Mouse (Mus musculus): ENCODE results near the gene Gtdc1. TPM values are rescaled to one million over a fixed set of nuclear protein-coding genes. Genes with fewer than 3 reads are reported as not detected.

Gtdc1 gene
- polyA plus RNA-seq, 1 experiment from 2014 or later: 10.2 TPM

DNA sequence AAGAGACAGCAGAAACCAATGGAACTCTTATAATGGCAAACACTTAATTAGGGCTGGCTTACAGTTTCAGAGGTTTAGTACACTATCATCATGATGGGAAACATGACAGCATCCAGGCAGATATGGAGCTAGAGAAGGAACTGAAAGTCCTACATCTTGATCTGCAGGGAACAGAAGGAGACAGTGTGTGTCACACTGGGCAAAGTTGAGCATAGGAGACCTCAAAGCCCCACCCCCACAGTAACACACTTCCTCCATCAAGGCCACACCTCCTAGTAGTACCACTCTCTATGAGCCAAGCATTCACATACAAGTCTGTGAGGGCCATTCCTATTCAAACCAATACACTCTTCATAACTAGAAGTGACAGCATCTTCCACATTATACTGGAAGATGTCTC is 109.7 kb downstream of the Gtdc1 start:
- ATAC-seq: no peak
- no peak overlapping the region for H3K4me3 ChIP-seq (replicated peaks)
- H3K9me3 ChIP-seq: no peaks in the 10 kb centered on the region
- no peak overlapping the region for H3K27ac ChIP-seq
- H3K9ac ChIP-seq: no peak overlapping the region
- H3K4me2 ChIP-seq (replicated peaks): no peak overlapping the region
- H3K36me3 ChIP-seq: no peaks in the 10 kb centered on the region
- H3K4me1 ChIP-seq (replicated peaks): no peaks in the 10 kb centered on the region
- no peaks in the 10 kb centered on the region for H3K27me3 ChIP-seq (replicated peaks)

DNA sequence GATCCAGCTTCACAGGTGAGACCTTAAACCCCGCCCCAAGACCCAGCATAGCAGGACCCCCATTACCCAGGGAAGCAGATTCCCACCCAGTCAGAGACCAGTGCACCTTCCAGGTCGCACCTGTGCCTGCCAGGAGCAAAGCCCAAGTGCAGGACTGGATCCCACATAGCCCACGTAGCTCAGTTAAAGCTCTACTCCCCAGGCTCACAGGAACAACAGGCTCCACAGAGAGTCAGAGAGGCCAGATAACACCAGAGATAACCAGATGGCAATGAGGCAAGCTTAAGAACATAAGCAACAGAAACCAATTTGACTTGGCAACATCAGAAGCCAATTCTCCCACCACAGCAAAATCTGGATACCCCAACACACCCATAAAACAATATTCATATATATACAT is 113.7 kb downstream of the Gtdc1 start:
- Histone ChIP-seq H3K4me1 (replicated peaks) (no peaks in the 10 kb centered on the region), H3K9ac (no peak overlapping the region), H3K36me3 (no peaks in the 10 kb centered on the region), H3K27me3 (replicated peaks) (no peaks in the 10 kb centered on the region), H3K27ac (no peak overlapping the region), H3K4me2 (replicated peaks) (no peak overlapping the region), H3K9me3 (no peaks in the 10 kb centered on the region), H3K4me3 (replicated peaks) (no peak overlapping the region)
- 73% methylated on average over 3 of the region's 3 CpGs for WGBS
- no peak for ATAC-seq

DNA sequence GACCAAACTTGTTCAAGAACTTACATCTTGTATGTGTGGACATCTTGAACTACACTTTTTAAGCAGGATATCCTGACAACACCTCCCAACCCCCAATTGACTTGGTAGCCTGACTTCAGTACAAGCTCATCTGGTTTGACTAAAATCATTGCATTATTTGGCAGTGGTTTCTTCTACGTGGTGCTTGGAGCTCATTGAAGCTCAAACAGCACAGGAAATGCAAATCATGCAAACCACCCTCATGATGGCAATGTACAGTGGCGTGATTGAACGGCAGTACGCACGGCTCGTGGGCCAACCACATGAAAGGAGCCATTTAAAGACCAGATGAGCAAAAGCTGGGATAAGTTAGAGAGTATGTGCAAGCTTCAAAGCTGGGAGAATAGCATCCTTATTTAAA is 123.0 kb downstream of the Gtdc1 start:
- no peaks in the 10 kb centered on the region for H3K36me3 ChIP-seq
- no peaks in the 10 kb centered on the region for H3K4me1 ChIP-seq (replicated peaks)
- no peak overlapping the region for H3K4me2 ChIP-seq (replicated peaks)
- no peak overlapping the region for H3K4me3 ChIP-seq (replicated peaks)
- H3K9ac ChIP-seq: no peak overlapping the region
- no peak overlapping the region for H3K27ac ChIP-seq
- H3K27me3 ChIP-seq (replicated peaks): no peaks in the 10 kb centered on the region
- H3K9me3 ChIP-seq: no peaks in the 10 kb centered on the region
- WGBS: 90% methylated on average over 6 of the region's 6 CpGs
- no peak for ATAC-seq

DNA sequence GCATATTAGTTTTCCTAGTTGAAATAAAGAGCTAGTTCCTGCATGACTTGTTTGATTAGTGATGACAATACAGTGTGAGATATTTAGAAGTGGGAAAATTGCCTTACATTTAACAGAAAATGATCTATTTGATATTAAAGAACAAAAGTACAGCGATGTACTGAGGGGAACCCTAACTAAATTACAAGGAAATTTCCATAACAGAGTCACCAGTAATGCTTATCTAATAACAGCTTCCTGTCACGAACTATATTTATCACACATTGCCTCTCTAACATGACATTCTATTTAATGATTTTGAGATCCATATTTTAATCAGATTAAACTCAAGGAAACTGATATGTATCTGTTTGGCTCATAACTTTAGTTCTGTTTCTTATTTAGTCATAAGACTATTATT is 126.1 kb downstream of the Gtdc1 start:
- Histone ChIP-seq H3K27ac (no peak overlapping the region), H3K4me1 (replicated peaks) (no peaks in the 10 kb centered on the region), H3K9me3 (no peaks in the 10 kb centered on the region), H3K36me3 (no peaks in the 10 kb centered on the region), H3K9ac (no peak overlapping the region), H3K27me3 (replicated peaks) (no peaks in the 10 kb centered on the region), H3K4me3 (replicated peaks) (no peak overlapping the region), H3K4me2 (replicated peaks) (no peak overlapping the region)
- WGBS: 76% methylated on average over 2 of the region's 2 CpGs
- ATAC-seq: no peak

DNA sequence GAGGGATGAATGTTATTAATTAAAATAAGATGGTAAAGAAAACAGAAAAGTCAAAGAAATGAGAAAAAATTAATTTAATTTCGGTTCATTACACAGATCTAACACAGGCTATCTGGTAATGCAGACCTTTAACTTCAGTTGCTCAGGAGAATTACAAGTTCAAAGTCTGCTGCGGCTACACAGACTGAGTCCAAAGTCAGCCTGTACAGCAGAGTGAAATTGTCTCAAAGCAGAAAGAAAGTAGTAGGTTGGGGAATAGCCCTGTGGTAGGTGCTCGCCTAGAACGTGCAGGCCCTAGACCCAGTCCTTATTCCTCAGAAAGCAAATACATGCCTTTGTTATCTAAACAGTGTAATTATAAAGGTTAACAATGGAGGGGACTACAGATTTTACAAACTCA is 135.6 kb downstream of the Gtdc1 start:
- no peaks in the 10 kb centered on the region for H3K9me3 ChIP-seq
- peak; percentile 59; the same call in 1 of the 2 replicates for ATAC-seq
- H3K36me3 ChIP-seq: no peaks in the 10 kb centered on the region
- H3K27ac ChIP-seq: no peak overlapping the region
- H3K4me3 ChIP-seq (replicated peaks): no peak overlapping the region
- no peaks in the 10 kb centered on the region for H3K4me1 ChIP-seq (replicated peaks)
- WGBS: 78% methylated on average over 4 of the region's 4 CpGs
- no peaks in the 10 kb centered on the region for H3K27me3 ChIP-seq (replicated peaks)
- H3K4me2 ChIP-seq (replicated peaks): no peak overlapping the region
- H3K9ac ChIP-seq: no peak overlapping the region

DNA sequence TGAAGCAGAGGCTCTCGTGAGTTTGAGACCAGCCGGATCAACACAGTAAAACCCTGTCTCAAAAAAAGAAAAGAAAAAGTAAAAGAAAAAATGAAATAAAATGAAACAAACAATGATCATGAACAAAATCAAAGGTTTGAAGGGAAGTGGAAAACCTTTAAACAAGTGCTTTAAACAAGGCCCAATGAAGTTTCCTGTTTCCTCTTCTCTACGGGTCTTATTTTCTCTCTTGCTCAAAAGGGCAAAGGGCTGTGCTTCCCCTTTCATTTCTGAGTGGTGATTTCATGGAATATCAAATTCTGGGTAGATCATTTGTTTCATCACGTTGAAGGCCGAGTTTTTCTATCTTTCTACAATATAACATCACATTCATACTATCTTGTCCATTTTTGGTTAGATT is 136.3 kb downstream of the Gtdc1 start:
- 89% methylated on average over 5 of the region's 5 CpGs for WGBS
- no peaks in the 10 kb centered on the region for H3K4me1 ChIP-seq (replicated peaks)
- no peaks in the 10 kb centered on the region for H3K27me3 ChIP-seq (replicated peaks)
- no peaks in the 10 kb centered on the region for H3K36me3 ChIP-seq
- H3K9ac ChIP-seq: no peak overlapping the region
- H3K4me3 ChIP-seq (replicated peaks): no peak overlapping the region
- no peak overlapping the region for H3K4me2 ChIP-seq (replicated peaks)
- no peak overlapping the region for H3K27ac ChIP-seq
- no peaks in the 10 kb centered on the region for H3K9me3 ChIP-seq
- no peak for ATAC-seq

DNA sequence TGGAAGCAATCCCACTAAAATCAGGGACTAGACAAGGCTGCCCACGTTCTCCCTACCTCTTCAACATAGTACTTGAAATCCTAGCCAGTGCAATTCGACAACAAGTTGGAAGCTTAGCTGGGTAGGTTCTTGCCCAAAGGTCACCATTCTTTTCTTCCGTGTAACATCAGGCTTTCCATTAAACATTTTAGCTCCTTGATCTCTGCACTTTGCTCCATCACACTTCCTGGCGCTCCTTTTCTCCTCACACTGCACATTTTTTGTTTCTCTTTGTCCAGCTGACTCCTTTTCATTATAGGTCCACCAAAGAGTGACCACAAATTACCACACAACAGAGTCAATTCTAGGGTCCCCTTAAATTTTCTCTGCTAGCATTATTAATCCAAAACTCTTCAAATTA is 144.7 kb downstream of the Gtdc1 start:
- no peak overlapping the region for H3K4me3 ChIP-seq (replicated peaks)
- no peak overlapping the region for H3K9ac ChIP-seq
- WGBS: 92% methylated on average over 4 of the region's 4 CpGs
- no peaks in the 10 kb centered on the region for H3K27me3 ChIP-seq (replicated peaks)
- no peak overlapping the region for H3K4me2 ChIP-seq (replicated peaks)
- H3K27ac ChIP-seq: no peak overlapping the region
- ATAC-seq: no peak
- no peaks in the 10 kb centered on the region for H3K9me3 ChIP-seq
- H3K36me3 ChIP-seq: no peaks in the 10 kb centered on the region
- H3K4me1 ChIP-seq (replicated peaks): no peaks in the 10 kb centered on the region

DNA sequence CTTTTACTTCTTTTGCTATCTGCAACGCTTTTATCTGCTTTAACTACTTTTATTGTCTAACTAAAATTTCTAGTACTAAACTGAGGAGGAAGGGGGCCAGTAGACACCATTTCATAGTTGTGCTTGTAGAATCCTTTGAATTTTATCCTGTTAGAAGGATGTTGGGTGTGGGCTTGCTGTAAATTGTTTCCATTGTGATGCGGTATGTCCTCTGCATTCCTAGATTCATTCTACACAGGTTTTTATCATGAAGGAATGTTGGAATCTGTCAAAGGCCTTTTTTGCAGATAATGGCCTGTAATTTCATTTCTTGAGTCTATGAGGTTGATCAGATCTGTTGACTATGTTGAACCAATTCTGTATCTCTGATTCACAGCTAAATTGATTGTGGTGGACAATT is 146.5 kb downstream of the Gtdc1 start:
- ATAC-seq: no peak
- Histone ChIP-seq H3K4me3 (replicated peaks) (no peak overlapping the region), H3K36me3 (no peaks in the 10 kb centered on the region), H3K9me3 (no peaks in the 10 kb centered on the region), H3K4me1 (replicated peaks) (no peaks in the 10 kb centered on the region), H3K9ac (no peak overlapping the region), H3K27me3 (replicated peaks) (no peaks in the 10 kb centered on the region), H3K4me2 (replicated peaks) (no peak overlapping the region), H3K27ac (no peak overlapping the region)
- WGBS: 93% methylated on average over 2 of the region's 2 CpGs

DNA sequence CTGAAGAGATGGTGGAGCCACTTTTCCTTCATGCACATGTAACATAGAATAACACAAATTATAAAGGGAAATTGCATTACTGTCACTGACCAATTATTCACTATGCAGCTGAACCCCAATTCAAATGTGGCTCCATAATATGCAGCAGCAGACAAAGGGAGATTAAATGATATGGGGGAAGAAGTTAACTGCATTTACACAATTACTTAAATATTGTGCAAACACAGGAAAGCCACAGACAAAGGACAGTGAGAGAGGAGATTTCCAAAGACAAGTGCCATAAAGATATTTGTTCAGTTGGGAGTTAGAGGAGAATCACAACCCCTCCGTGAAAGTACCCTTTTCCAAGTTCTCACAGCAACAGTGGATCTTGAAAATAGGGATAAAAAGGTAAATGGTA is 163.6 kb downstream of the Gtdc1 start:
- Histone ChIP-seq H3K4me3 (replicated peaks) (no peak overlapping the region), H3K9me3 (no peaks in the 10 kb centered on the region), H3K4me2 (replicated peaks) (no peak overlapping the region), H3K27me3 (replicated peaks) (no peaks in the 10 kb centered on the region), H3K36me3 (no peaks in the 10 kb centered on the region), H3K4me1 (replicated peaks) (no peaks in the 10 kb centered on the region), H3K27ac (no peak overlapping the region), H3K9ac (no peak overlapping the region)
- WGBS: 67% methylated on average over 1 of the region's 1 CpGs
- no peak for ATAC-seq

DNA sequence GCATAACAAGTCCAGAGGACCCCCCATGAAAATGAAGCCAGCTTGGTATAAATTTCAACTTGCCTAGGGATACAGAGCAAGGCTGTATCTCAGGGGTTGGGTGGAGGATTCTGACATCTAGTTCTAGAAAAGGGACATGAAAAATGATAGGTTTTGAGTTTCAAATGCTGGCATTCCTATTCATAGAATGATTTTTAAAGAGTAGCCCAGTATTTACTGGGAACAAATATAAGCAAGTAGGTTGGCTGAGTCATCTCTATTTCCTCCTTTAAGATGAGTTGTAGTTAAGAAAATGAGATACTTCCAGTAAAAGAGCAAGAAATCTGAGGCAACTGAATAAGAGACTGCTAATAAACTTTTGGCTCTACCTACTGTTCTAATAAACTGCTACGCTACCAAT is 190.8 kb downstream of the Gtdc1 start:
- Histone ChIP-seq H3K27me3 (replicated peaks) (no peaks in the 10 kb centered on the region), H3K9ac (no peak overlapping the region), H3K4me1 (replicated peaks) (no peaks in the 10 kb centered on the region), H3K9me3 (no peaks in the 10 kb centered on the region), H3K36me3 (no peaks in the 10 kb centered on the region), H3K4me3 (replicated peaks) (no peak overlapping the region), H3K4me2 (replicated peaks) (no peak overlapping the region), H3K27ac (no peak overlapping the region)
- 96% methylated on average over 1 of the region's 1 CpGs for WGBS
- ATAC-seq: no peak

DNA sequence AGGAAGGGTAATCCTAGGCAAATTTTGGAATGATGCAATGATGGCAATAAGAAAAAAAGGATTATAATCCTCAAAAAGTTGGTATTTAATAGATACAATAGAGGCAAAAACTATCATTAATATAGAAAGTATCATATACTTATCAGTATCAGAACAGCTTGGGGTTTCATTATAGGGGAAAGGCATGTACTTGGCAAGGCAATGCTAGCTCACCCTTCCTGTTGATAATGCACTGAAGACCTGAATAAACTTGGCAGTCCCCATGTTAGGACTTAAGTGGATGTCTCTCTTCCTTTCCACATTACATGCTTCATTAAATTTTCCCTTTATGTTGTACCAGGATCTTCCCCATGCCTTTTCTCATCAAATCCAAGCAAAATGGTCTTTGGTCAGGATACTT is 206.0 kb downstream of the Gtdc1 start:
- no peak overlapping the region for H3K27ac ChIP-seq
- no peak overlapping the region for H3K9ac ChIP-seq
- no peak overlapping the region for H3K4me3 ChIP-seq (replicated peaks)
- H3K36me3 ChIP-seq: no peaks in the 10 kb centered on the region
- no peaks in the 10 kb centered on the region for H3K9me3 ChIP-seq
- H3K27me3 ChIP-seq (replicated peaks): no peaks in the 10 kb centered on the region
- ATAC-seq: no peak
- H3K4me1 ChIP-seq (replicated peaks): no peaks in the 10 kb centered on the region
- H3K4me2 ChIP-seq (replicated peaks): no peak overlapping the region

DNA sequence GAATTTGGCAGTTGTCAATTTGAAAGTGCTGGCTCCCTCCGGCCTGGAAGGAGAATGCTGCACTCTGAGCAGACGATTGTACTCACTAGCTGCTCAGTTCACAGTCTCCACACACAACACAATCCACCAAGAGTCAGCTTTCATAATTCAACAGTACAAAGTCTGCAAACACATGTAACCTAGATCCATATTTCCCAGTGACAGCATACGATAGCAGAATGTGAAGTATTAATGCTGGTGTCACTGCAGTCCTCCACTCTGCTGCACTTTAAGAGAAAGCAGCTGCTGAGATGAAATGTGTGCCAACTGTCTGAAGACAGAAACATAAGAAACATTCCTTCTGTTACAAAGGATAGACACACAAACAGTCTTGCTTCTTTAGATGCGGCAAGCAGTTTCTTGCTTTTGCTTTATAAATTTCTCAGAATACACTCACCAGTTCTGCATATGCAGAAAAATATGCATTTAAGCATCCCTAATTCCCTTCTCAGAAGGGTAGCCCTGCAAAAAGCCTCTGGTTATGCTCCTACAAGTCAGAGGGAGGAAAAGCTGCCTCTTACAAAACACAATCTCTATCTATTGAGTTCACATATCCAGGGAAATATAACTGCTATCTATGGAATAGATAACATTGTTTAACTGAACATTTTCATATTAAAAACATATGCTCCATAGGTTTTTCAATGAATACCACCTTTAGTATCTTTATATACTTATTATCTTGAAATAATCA is 221.4 kb downstream of the Gtdc1 start:
- Histone ChIP-seq H3K4me1 (replicated peaks) (no peaks in the 10 kb centered on the region), H3K27ac (peak overlapping the region; percentile 28; the same call in 1 of the 2 replicates), H3K9ac (no peak overlapping the region), H3K4me3 (replicated peaks) (no peak overlapping the region), H3K27me3 (replicated peaks) (no peaks in the 10 kb centered on the region), H3K9me3 (no peaks in the 10 kb centered on the region), H3K36me3 (no peaks in the 10 kb centered on the region), H3K4me2 (replicated peaks) (no peak overlapping the region)
- ATAC-seq: peak; percentile 72
- 44% methylated on average over 4 of the region's 4 CpGs for WGBS

DNA sequence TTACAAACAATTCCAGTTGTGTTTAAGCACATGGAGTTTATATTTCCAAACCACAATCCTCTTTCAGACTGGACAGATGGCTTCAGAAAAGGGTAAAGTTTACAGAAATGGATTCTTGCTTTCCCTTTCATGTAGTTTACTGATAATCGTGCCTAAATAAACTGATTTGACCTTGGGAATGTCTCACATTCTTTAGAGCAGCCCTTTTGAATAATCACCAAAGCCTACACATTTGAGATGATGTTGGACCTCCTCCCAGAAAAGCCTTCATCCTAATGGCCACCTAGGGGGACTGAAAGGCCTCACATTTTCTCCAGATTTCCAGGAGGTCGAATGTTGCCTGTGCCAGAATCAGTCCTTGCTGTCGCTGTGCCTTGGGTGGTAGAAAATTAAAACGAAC is 227.2 kb downstream of the Gtdc1 start:
- no peak for ATAC-seq
- Histone ChIP-seq H3K9ac (no peak overlapping the region), H3K4me3 (replicated peaks) (no peak overlapping the region), H3K27me3 (replicated peaks) (no peaks in the 10 kb centered on the region), H3K36me3 (no peaks in the 10 kb centered on the region), H3K27ac (no peak overlapping the region), H3K9me3 (no peaks in the 10 kb centered on the region), H3K4me1 (replicated peaks) (no peaks in the 10 kb centered on the region), H3K4me2 (replicated peaks) (no peak overlapping the region)
- 59% methylated on average over 4 of the region's 4 CpGs for WGBS
